Mouse (Mus musculus) midbrain, postnatal 0 days (tissue): ENCODE measurements around the gene Deup1. TPM values are rescaled to one million over a fixed set of nuclear protein-coding genes. Genes with fewer than 3 reads are reported as not detected.

ENCODE experiments used
- ATAC-seq: fragments of 200-750 bp; cut with Nextera tagmentation; 2 replicates; pipeline ENCODE4 v1.8.0; 2017; ENCODE audit warnings: moderate number of reproducible peaks, mild to moderate bottlenecking, moderate TSS enrichment, moderate library complexity; ENCODE audit not compliant: low FRiP score
- DNase-seq: peaks from one replicate; pipeline ENCODE4 v3.0.0-alpha.2; 2015; ENCODE audit warnings: low spot score
- H3K27ac ChIP-seq: fragments of 300-500 bp; sonication (generic); 2 replicates; pipeline ENCODE4 v1.5.1; 2014; ENCODE audit warnings: low read depth, mild to moderate bottlenecking, low read length, mixed read lengths
- H3K27me3 ChIP-seq: fragments of 300-500 bp; sonication (generic); 2 replicates; pipeline ENCODE4 v1.6.1; 2014; ENCODE audit warnings: low read length, control low read depth, mixed read lengths; ENCODE audit not compliant: insufficient read depth
- H3K36me3 ChIP-seq: fragments of 300-500 bp; sonication (generic); 2 replicates; pipeline ENCODE4 v1.6.1; 2014; ENCODE audit warnings: low read length, control low read depth, mixed read lengths; ENCODE audit not compliant: insufficient read depth
- H3K4me1 ChIP-seq: fragments of 300-500 bp; sonication (generic); 2 replicates; pipeline ENCODE4 v1.6.1; 2014; ENCODE audit warnings: mild to moderate bottlenecking, control low read depth, antibody characterized with exemption, low read length, mixed read lengths; ENCODE audit not compliant: insufficient read depth
- H3K4me2 ChIP-seq: fragments of 300-500 bp; sonication (generic); 2 replicates; pipeline ENCODE4 v1.6.1; 2014; ENCODE audit warnings: low read depth, mild to moderate bottlenecking, low read length, mixed read lengths; ENCODE audit not compliant: poor library complexity, severe bottlenecking
- H3K4me3 ChIP-seq: fragments of 300-500 bp; sonication (generic); 2 replicates; pipeline ENCODE4 v1.5.1; 2014; ENCODE audit warnings: low read depth, mild to moderate bottlenecking, low read length, moderate library complexity
- H3K9ac ChIP-seq: fragments of 300-500 bp; sonication (generic); replicated peaks from 2 replicates; pipeline ENCODE4 v1.6.1; 2014; ENCODE audit warnings: mild to moderate bottlenecking, low read length, moderate library complexity, mixed read lengths; ENCODE audit not compliant: poor library complexity, severe bottlenecking
- H3K9me3 ChIP-seq: fragments of 300-500 bp; sonication (generic); 2 replicates; pipeline ENCODE4 v1.6.1; 2016; ENCODE audit warnings: low read length, control low read depth
- CTCF ChIP-seq: IDR thresholded peaks from 2 replicates; pipeline ENCODE4 v1.5.1; 2016; ENCODE audit warnings: antibody characterized with exemption, mild to moderate bottlenecking
- WGBS: fragments of 180-500 bp; shearing (Covaris S2); extraction: QIAGEN DNeasy Blood & Tissue Kit; methylation state at CpG from one replicate; pipeline ENCODE4 v1.1.7; 2014; 5-methylcytosine and 5-hydroxymethylcytosine counted together
- polyA plus RNA-seq: library from polyadenylated mRNA; unstranded; fragments of >200 nt; fragmentation: Nextera tagmentation; extraction: Ambion mirVana; gene quantifications from 2 replicates; pipeline ENCODE4 v1.2.1, GENCODE M21; 2015
- total RNA-seq: library from RNA; depleted of rRNA; stranded (reverse); fragments of >200 nt; gene quantifications from 2 replicates; pipeline ENCODE4 v1.2.3, GENCODE M21; 2014

The Deup1 gene
- total and polyA plus RNA-seq, 2 experiments from 2014 or later: 2.4 to 2.7 TPM

- Histone ChIP-seq H3K4me2 (no peak overlapping the region), H3K9ac (no peak overlapping the region), H3K27me3 (no peaks in the 10 kb centered on the region), H3K4me3 (no peak overlapping the region), H3K27ac (no peak overlapping the region), H3K4me1 (no peaks in the 10 kb centered on the region), H3K9me3 (no peaks in the 10 kb centered on the region), H3K36me3 (no peaks in the 10 kb centered on the region)
- no peak for TF ChIP-seq CTCF
- DNase-seq (no peak), ATAC-seq (no peak)
- WGBS: 63% methylated on average over 10 of the region's 10 CpGs
Observed at GRCm38 (mm10) chr9:15619020-15619590, 8.6 kb downstream of the Deup1 start.

GRCm38 (mm10) chr9:15617061-15617460 lies 10.7 kb downstream of the Deup1 start:
- Histone ChIP-seq H3K4me2 (no peak overlapping the region), H3K4me1 (no peaks in the 10 kb centered on the region), H3K9me3 (no peaks in the 10 kb centered on the region), H3K9ac (no peak overlapping the region), H3K36me3 (no peaks in the 10 kb centered on the region), H3K4me3 (no peak overlapping the region), H3K27me3 (no peaks in the 10 kb centered on the region), H3K27ac (no peak overlapping the region)
- TF ChIP-seq CTCF: no peak
- 36% methylated on average over 7 of the region's 7 CpGs for WGBS
- DNase-seq: no peak
- no peak for ATAC-seq

GRCm38 (mm10) chr9:15616471-15616870 lies 11.3 kb downstream of the Deup1 start:
- no peaks in the 10 kb centered on the region for H3K4me1 ChIP-seq
- no peak overlapping the region for H3K27ac ChIP-seq
- TF ChIP-seq CTCF: no peak
- H3K36me3 ChIP-seq: no peaks in the 10 kb centered on the region
- H3K4me2 ChIP-seq: no peak overlapping the region
- WGBS: 76% methylated on average over 6 of the region's 6 CpGs
- H3K9me3 ChIP-seq: no peaks in the 10 kb centered on the region
- ATAC-seq (no peak), DNase-seq (no peak)
- no peak overlapping the region for H3K9ac ChIP-seq
- H3K27me3 ChIP-seq: no peaks in the 10 kb centered on the region
- no peak overlapping the region for H3K4me3 ChIP-seq

- no peak overlapping the region for H3K4me2 ChIP-seq
- H3K9me3 ChIP-seq: no peaks in the 10 kb centered on the region
- 94% methylated on average over 5 of the region's 5 CpGs for WGBS
- no peaks in the 10 kb centered on the region for H3K4me1 ChIP-seq
- peak; percentile 28; the same call in 1 of the 2 replicates for TF ChIP-seq CTCF
- no peak overlapping the region for H3K27ac ChIP-seq
- H3K4me3 ChIP-seq: no peak overlapping the region
- no peak for ATAC-seq
- H3K9ac ChIP-seq: no peak overlapping the region
- no peaks in the 10 kb centered on the region for H3K36me3 ChIP-seq
- no peak for DNase-seq
- no peaks in the 10 kb centered on the region for H3K27me3 ChIP-seq
Observed at GRCm38 (mm10) chr9:15609280-15609930, 18.3 kb downstream of the Deup1 start.

GRCm38 (mm10) chr9:15607601-15608000 lies 20.1 kb downstream of the Deup1 start:
- DNase-seq (no peak), ATAC-seq (no peak)
- H3K4me1 ChIP-seq: no peaks in the 10 kb centered on the region
- TF ChIP-seq CTCF: no peak
- H3K4me3 ChIP-seq: no peak overlapping the region
- no peaks in the 10 kb centered on the region for H3K36me3 ChIP-seq
- no peak overlapping the region for H3K9ac ChIP-seq
- H3K9me3 ChIP-seq: no peaks in the 10 kb centered on the region
- 92% methylated on average over 2 of the region's 2 CpGs for WGBS
- H3K4me2 ChIP-seq: no peak overlapping the region
- H3K27me3 ChIP-seq: no peaks in the 10 kb centered on the region
- no peak overlapping the region for H3K27ac ChIP-seq

GRCm38 (mm10) chr9:15603156-15603555 lies 24.6 kb downstream of the Deup1 start:
- H3K4me2 ChIP-seq: no peak overlapping the region
- WGBS: 81% methylated on average over 8 of the region's 8 CpGs
- H3K27me3 ChIP-seq: no peaks in the 10 kb centered on the region
- no peaks in the 10 kb centered on the region for H3K9me3 ChIP-seq
- TF ChIP-seq CTCF: no peak
- H3K9ac ChIP-seq: no peak overlapping the region
- no peak overlapping the region for H3K27ac ChIP-seq
- H3K36me3 ChIP-seq: no peaks in the 10 kb centered on the region
- no peaks in the 10 kb centered on the region for H3K4me1 ChIP-seq
- ATAC-seq (no peak), DNase-seq (no peak)
- H3K4me3 ChIP-seq: no peak overlapping the region
